Mouse (Mus musculus) ES-Bruce4 (cell line): ENCODE measurements around the gene Upf3b. TPM values are rescaled to one million over a fixed set of nuclear protein-coding genes. Genes with fewer than 3 reads are reported as not detected.
"Not testable (repeated sequence)": the region's sequence is repeated elsewhere in the genome, so short reads cannot be mapped to it uniquely, and the experiment has no call there.

Source experiments
- H3K27ac ChIP-seq: 2 replicates; pipeline ENCODE4 v1.5.1; 2012; ENCODE audit warnings: low read length, inconsistent platforms; ENCODE audit not compliant: insufficient read depth
- H3K27me3 ChIP-seq: 2 replicates; pipeline ENCODE4 v1.6.1; 2012; ENCODE audit warnings: mild to moderate bottlenecking, low read length, inconsistent platforms; ENCODE audit not compliant: control insufficient read depth, poor library complexity, insufficient read depth, severe bottlenecking
- H3K36me3 ChIP-seq: 2 replicates; pipeline ENCODE4 v1.6.1; 2012; ENCODE audit warnings: inconsistent platforms, mild to moderate bottlenecking, low read length, moderate library complexity; ENCODE audit not compliant: control insufficient read depth, poor library complexity, insufficient read depth, severe bottlenecking
- H3K4me1 ChIP-seq: one replicate; pipeline ENCODE4 v1.8.1; 2011; ENCODE audit warnings: low read length; ENCODE audit not compliant: control insufficient read depth, insufficient read depth
- H3K4me3 ChIP-seq: 2 replicates; pipeline ENCODE4 v1.5.1; 2011; ENCODE audit warnings: low read depth, mild to moderate bottlenecking, low read length
- H3K9ac ChIP-seq: 2 replicates; pipeline ENCODE4 v1.6.1; 2012; ENCODE audit warnings: low read depth, mild to moderate bottlenecking, inconsistent platforms; ENCODE audit not compliant: poor library complexity, severe bottlenecking
- H3K9me3 ChIP-seq: replicated peaks from 2 replicates; pipeline ENCODE4 v1.6.1; 2012; ENCODE audit warnings: mild to moderate bottlenecking, low read length, inconsistent platforms; ENCODE audit not compliant: control insufficient read depth, poor library complexity, insufficient read depth, severe bottlenecking
- CTCF ChIP-seq: IDR thresholded peaks from one replicate; pipeline ENCODE4 v1.8.1; 2011; ENCODE audit warnings: low read depth, low read length
- EP300 ChIP-seq: IDR thresholded peaks from 2 replicates; pipeline ENCODE4 v1.6.1; 2011; ENCODE audit warnings: low read depth, low read length; ENCODE audit not compliant: insufficient read depth
- POLR2A ChIP-seq: IDR thresholded peaks from one replicate; pipeline ENCODE4 v1.8.1; 2011; ENCODE audit warnings: low read length; ENCODE audit not compliant: insufficient read depth
- polyA plus RNA-seq: library from polyadenylated mRNA; stranded (reverse); fragments of >200 nt; gene quantifications from 2 replicates; pipeline ENCODE4 v1.2.4, GENCODE M21; 2011; ENCODE audit warnings: low read depth; ENCODE audit not compliant: missing spikeins, insufficient read depth, insufficient read length

The Upf3b gene
- polyA plus RNA-seq, 1 experiment, result 57.0 TPM

GRCm38 (mm10) chrX:37084927-37085660 lies 25.0 kb downstream of the Upf3b start, which contains the start of gene Rpl39:
Rpl39 (minus strand) TSS chrX:37085402.
- H3K36me3 ChIP-seq, result peaks cover 36% of the 10 kb centered on the region
- TF ChIP-seq CTCF (no peak), POLR2A (peak; percentile 21)
- no peaks in the 10 kb centered on the region for H3K9me3 ChIP-seq
- H3K4me1 ChIP-seq, result no peaks in the 10 kb centered on the region
- H3K27me3 ChIP-seq, result no peaks in the 10 kb centered on the region
- H3K4me3 ChIP-seq, result peak within 1 kb of the TSS; percentile 100
- H3K9ac ChIP-seq, result peak within 1 kb of the TSS; percentile 98
- peak within 1 kb of the TSS; percentile 93 for H3K27ac ChIP-seq

DNA sequence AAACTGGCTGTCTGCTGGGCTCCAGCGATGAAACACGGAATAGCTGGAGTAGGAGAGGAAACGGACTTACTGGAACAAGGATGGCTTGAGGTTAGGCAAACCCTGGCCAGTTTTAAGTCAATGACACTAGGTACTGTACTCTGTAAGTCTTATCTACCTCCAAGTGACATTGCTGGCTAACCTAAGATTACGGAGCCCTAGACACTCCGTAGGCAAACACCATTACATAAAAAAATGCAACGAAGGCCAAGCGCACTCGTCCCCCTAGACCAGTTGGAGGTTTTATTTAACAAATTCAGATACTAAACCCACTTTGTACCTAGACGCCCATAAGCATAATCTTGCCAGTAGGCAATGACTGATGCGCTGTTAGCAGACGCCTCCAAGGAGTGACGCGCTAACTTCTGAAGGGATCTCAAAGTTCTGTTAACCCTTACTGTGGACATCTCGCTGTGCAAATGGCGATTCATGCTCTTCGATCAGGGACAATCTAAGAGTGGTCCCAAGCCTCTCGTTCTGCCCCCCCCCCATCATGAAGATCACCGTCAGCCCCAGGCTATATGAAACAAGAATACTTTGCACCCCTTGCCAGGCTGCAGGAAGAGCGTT lies 25.7 kb downstream of the Upf3b start:
- no peaks in the 10 kb centered on the region for H3K4me1 ChIP-seq
- H3K27me3 ChIP-seq, result no peaks in the 10 kb centered on the region
- no peak for TF ChIP-seq POLR2A
- no peak for TF ChIP-seq CTCF
- no peak for TF ChIP-seq EP300
- H3K36me3 ChIP-seq, result peaks cover 36% of the 10 kb centered on the region
- peak overlapping the region; percentile 98 for H3K9ac ChIP-seq
- H3K4me3 ChIP-seq, result peak overlapping the region; percentile 100
- H3K27ac ChIP-seq, result peak overlapping the region; percentile 79
- H3K9me3 ChIP-seq, result no peaks in the 10 kb centered on the region

DNA sequence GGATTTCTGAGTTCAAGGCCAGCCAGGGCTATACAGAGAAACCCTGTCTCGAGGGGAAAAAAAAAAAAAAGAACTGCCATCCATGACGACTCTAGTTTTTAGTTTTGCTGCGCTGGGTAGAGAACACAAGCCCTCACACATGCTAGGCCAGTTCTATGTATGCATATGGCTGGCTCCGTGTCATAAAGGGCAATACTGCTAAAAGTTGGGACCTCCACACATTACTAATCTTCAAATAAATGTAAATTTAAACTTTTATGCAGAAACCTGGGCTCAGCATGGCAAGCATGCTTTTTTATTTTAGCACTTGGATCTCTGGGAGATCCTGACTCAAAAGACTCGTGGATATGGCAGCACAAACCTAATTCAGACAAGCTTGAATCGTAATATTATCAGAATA lies 28.9 kb downstream of the Upf3b start:
- TF ChIP-seq POLR2A (no peak), CTCF (no peak), EP300 (no peak)
- Histone ChIP-seq H3K36me3 (peaks cover 36% of the 10 kb centered on the region), H3K9me3 (no peaks in the 10 kb centered on the region), H3K4me1 (no peaks in the 10 kb centered on the region), H3K27me3 (no peaks in the 10 kb centered on the region), H3K4me3 (no peak overlapping the region), H3K9ac (peak overlapping the region; percentile 40; the same call in 1 of the 2 replicates), H3K27ac (peak overlapping the region; percentile 56)

GRCm38 (mm10) chrX:37080345-37080744 lies 29.8 kb downstream of the Upf3b start:
- H3K9me3 ChIP-seq, H3K9ac ChIP-seq, H3K4me3 ChIP-seq, H3K4me1 ChIP-seq, H3K27me3 ChIP-seq: not testable (repeated sequence)
- H3K36me3 ChIP-seq, result peaks cover 36% of the 10 kb centered on the region
- H3K27ac ChIP-seq, result peak overlapping the region; percentile 69; the same call in 1 of the 2 replicates

DNA sequence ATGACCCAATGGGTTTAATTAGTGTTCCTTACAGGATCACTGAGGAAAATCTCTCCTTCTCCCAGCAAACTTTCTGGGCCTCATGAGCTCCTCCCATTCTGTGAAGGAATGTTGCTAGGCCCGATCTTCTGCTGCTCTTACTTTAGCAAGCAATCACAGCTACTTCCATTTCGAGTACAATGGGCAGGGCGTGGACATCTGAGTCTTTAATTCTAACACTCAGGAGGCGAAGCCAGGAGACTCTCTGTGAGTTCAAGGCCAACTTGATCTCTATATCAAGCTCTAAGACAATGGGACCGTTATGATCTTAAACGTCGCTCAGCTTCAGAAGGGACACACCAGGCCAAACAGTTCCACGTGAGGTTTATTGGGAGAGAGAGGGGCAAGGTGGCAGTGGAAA lies 33.5 kb downstream of the Upf3b start:
- H3K9ac ChIP-seq, result no peak overlapping the region
- no peak for TF ChIP-seq POLR2A
- TF ChIP-seq EP300, result no peak
- TF ChIP-seq CTCF, result no peak
- no peaks in the 10 kb centered on the region for H3K4me1 ChIP-seq
- H3K9me3 ChIP-seq, result no peaks in the 10 kb centered on the region
- no peaks in the 10 kb centered on the region for H3K27me3 ChIP-seq
- H3K4me3 ChIP-seq, result no peak overlapping the region
- peaks cover 6% of the 10 kb centered on the region for H3K36me3 ChIP-seq
- H3K27ac ChIP-seq, result no peak overlapping the region; the same call in 1 of the 2 replicates

DNA sequence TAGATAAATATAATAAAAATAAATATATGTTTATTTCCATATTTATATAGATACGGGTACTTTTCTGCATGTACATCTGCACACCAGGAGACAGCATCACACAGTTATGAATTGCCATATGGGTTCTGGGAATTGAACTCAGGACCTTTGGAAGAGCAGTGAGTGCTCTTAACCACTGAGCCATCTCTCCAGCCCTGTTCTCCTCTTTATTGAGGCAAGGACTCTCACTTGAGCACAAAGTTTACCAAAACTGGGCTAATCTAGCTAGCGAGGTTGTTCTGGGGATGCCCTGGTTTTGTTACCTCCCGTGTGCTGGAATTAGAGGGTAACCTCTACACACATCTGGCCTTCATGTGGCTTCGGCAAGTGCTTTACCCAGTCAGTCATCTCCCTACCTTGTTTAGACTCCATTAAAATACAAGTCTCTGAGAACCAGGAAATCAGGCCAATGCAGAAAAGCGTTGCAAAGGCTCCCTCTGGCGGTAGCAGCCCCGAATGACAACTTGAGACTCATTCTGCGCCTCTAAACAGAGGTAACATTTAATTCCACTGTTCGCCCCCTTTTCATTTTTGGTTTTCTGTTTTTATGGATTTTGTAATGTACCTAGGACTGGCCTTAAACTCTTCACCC lies 35.7 kb downstream of the Upf3b start:
- TF ChIP-seq CTCF (peak; percentile 70), POLR2A (no peak)
- no peak overlapping the region for H3K9ac ChIP-seq
- no peak overlapping the region for H3K27ac ChIP-seq
- H3K9me3 ChIP-seq, result no peaks in the 10 kb centered on the region
- H3K36me3 ChIP-seq, result no peaks in the 10 kb centered on the region
- no peaks in the 10 kb centered on the region for H3K27me3 ChIP-seq
- H3K4me3 ChIP-seq, result no peak overlapping the region
- no peaks in the 10 kb centered on the region for H3K4me1 ChIP-seq
